Mouse (Mus musculus) effector memory CD4-positive, alpha-beta T cell, adult 7 months (primary cell): ENCODE data around the gene 4930426L09Rik. TPM values are rescaled to one million over a fixed set of nuclear protein-coding genes. Genes with fewer than 3 reads are reported as not detected.

Experiments used
- polyA plus RNA-seq: library from polyadenylated mRNA; unstranded; fragments of 100-300 nt; shearing (Covaris generic); gene quantifications from one replicate; pipeline ENCODE4 v1.2.1, GENCODE M21; 2017

Gene 4930426L09Rik
- not detected for polyA plus RNA-seq

GRCm38 (mm10) chr2:18998054-18998478, at the start of gene 4930426L09Rik, which contains the start of gene Pip4k2a:
Gene 4930426L09Rik (plus strand): TSS chr2:18998343.
Gene Pip4k2a (minus strand): TSS chr2:18998126.

Other genes with a start within 250 kb of the 4930426L09Rik start
- 107 TPM for gene Pip4k2a, start 217 bp upstream of the 4930426L09Rik start, polyA plus RNA-seq
- 2.3 TPM for gene Armc3, start 201.0 kb downstream of the 4930426L09Rik start, polyA plus RNA-seq